Mouse (Mus musculus): Measurements from ENCODE around the gene Irak2.
A peak's percentile ranks its signal among the peaks of the same experiment; 100 is the strongest.
"Not testable (repeated sequence)": the region's sequence is repeated elsewhere in the genome, so short reads cannot be mapped to it uniquely, and the experiment has no call there.

The Irak2 gene

GRCm38 (mm10) chr6:113667611-113668122 is 29.4 kb downstream of the Irak2 start:
- DNase-seq (ENCODE audit: low read depth, low spot score): no peak

GRCm38 (mm10) chr6:113668287-113669154 is 30.3 kb downstream of the Irak2 start:
- no peak for DNase-seq (ENCODE audit: low read depth, low spot score)

DNA sequence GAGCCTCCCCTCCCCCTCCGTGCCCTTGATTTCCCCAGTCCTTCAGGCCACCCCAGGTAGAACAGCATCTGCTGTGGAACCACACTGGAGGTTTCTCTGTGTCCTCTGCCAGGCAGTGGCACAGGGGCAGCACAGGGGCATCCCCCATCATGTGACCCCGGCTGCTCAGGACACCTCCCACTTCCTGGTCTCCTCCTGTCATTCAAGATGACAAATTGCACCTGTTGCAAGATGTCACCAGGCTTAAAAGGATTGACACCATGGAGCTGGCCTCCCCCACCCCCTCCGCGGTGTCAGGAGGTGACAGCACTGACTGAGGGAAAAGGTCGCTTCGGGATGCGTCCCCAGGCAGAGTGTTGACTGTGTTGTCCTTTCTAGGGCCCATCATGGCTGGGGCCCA is 31.6 kb downstream of the Irak2 start:
- DNase-seq (ENCODE audit: low read depth, low spot score): no peak

- DNase-seq (ENCODE audit: low read depth, low spot score): not testable (repeated sequence)
These were observed 33.8 kb downstream of the Irak2 start for GRCm38 (mm10) chr6:113672029-113672428.

DNA sequence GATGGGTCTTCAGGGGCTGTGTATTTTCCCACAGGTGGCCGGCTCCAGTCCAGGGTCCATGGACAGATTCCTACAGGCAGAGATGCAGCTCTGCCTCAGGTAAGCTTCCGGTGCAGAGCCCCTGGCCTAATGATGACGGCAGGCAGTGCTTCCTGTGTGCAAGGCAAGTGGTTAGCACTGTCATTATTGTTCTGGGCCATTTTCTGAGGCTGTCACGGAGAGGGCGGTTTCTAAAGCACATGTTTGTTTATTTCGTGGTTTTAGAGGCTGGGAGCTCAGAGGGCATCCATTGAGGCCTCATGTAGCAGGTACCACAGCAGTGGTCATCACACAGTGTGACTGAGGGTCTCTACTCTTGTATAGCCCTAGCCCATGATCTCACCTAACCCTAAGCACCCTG is 34.7 kb downstream of the Irak2 start:
- DNase-seq (ENCODE audit: low read depth, low spot score): no peak

GRCm38 (mm10) chr6:113675234-113675633 is 37.0 kb downstream of the Irak2 start:
- no peak for DNase-seq (ENCODE audit: low read depth, low spot score)

- no peak for DNase-seq (ENCODE audit: low read depth, low spot score)
These were observed 37.7 kb downstream of the Irak2 start for GRCm38 (mm10) chr6:113675991-113676390.

- DNase-seq (ENCODE audit: low read depth, low spot score): no peak
These were observed 38.9 kb downstream of the Irak2 start for GRCm38 (mm10) chr6:113677070-113677734.

- DNase-seq (ENCODE audit: low read depth, low spot score): no peak
These were observed 40.2 kb downstream of the Irak2 start for GRCm38 (mm10) chr6:113678246-113679012.

DNA sequence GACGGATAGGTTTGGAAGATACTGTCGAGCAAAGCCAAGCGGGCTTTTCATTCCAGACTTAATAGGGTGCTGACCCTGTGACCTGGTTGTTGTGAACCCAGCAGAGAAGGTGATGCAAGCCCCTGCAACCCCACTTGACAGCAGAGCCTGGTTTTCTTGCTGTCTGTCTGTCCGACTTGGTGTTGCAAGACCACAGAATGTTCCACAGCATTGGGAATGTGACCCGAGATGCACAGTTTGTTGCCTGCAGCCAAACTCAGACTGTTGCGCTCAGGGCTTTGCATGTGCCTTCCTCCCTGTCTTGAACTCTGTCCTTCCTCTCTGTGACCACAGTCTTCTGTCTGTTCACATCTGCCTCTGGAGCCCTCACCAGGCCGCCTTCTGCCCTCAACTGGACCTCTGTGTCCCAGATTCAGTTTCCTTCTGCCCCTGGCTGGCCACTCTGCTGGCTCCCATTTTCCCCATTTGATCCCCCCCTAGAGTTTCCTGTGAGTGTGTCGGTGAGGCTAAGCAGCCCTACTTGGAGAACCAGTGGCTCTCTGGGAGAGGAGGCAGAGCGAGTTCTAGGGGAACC is 41.8 kb downstream of the Irak2 start:
- no peak for DNase-seq (ENCODE audit: low read depth, low spot score)

GRCm38 (mm10) chr6:113681271-113681670 is 43.0 kb downstream of the Irak2 start:
- peak; percentile 61 for DNase-seq (ENCODE audit: low read depth, low spot score)

DNA sequence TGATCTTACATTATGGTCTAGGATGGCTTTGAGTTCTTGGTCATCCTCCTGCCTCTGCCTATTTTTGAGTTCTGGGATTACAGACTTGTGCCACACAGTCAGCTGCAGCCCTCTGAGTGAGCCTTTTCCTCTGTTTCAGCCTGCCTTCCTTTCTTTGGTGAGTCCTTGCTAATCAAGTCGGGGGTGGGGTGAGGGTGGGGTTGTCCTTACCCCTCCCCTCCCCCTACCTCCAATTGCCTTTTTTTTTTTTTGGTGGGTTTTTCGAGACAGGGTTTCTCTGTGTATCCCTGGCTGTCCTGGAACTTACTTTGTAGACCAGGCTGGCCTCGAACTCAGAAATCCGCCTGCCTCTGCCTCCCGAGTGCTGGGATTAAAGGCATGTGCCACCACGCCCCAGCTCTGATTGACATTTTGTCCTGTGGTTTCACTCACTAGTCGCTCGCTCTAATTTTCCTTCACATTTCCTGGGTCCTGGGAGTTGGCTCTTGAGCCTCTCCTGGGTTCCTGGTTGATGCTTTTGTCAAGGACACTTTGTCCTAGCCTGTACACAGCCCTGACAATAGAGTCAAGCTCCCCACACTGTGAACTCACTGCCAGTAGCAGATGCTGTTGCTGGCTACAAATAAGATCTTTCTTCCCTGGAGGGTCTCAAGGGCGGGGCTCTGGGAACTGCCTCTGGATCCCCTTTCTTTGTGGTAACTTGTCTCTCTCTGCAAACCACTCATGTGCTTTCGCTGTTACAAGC is 45.0 kb downstream of the Irak2 start:
- DNase-seq (ENCODE audit: low read depth, low spot score): no peak

DNA sequence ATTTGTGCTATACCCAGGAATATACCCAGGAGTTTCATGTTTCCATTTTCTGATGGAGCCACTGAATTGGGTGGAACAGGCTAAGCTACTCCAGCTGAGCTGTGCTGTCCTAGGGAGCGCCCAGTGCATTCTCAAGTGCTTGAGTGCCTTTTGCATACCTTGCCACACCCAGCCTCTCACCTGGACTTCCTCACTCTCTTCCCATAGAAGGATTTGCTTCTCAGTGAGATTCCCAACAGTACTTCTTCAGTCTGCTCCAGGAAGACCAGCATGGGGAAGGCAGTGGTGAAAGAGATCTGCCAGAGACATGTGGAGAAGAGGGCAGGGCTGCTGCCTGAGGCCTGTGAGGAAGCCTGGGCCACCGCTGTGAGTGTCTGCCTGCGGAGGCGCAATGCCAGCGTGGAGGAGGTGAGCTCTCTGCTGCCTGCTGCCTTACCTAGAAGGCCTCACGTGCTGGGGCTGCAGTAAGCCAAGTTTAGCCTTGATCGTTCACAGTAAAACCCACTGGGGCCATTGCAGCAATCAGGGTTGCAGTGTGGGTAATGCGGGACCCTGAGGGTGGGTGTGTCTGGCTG is 48.4 kb downstream of the Irak2 start:
- DNase-seq (ENCODE audit: low read depth, low spot score): no peak

- DNase-seq (ENCODE audit: low read depth, low spot score): no peak
These were observed 51.7 kb downstream of the Irak2 start for GRCm38 (mm10) chr6:113690008-113690399.

- no peak for DNase-seq (ENCODE audit: low read depth, low spot score)
These were observed 52.3 kb downstream of the Irak2 start for GRCm38 (mm10) chr6:113690400-113691083.

DNA sequence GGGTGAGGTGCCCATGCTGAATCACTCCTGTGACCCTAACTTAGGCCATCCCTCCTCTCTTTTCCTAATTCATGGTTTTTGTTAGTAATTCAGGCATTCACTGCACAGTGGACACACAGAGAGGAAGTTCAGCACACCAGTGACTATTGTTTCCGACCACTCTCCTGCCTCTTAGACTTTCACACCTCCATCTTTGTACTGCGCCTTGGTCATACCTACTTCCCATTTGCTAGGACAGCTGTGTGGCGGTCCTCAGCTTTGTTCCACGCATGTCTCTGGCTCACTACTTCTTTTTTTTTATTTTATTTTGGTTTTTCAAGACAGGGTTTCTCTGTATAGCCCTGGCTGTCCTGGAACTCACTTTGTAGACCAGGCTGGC is 52.8 kb downstream of the Irak2 start:
- DNase-seq (ENCODE audit: low read depth, low spot score): no peak

DNA sequence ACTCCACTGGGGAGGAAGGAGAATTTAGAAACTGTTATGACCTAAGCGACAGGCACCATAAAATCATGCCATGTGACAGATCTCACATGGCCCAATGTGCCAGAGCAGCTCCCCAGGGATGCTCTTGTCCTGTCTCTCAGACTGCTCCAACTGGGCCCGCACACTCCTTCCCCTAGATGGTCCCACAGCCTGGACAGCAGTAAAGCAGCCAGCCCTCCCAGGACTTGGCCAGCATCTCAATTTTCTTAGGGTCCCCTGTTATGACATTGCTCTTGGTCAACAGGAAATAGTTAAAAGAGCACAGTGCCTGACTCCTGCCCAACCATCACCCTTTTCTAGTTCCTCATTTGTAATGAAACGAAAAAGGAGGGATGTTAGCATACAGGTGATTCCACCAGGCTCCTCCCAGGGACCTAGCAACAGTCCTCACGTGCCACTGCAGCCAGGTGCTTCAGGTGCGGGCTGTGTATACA is 54.4 kb downstream of the Irak2 start:
- no peak for DNase-seq (ENCODE audit: low read depth, low spot score)

GRCm38 (mm10) chr6:113693377-113693776 is 55.1 kb downstream of the Irak2 start:
- DNase-seq (ENCODE audit: low read depth, low spot score): no peak

DNA sequence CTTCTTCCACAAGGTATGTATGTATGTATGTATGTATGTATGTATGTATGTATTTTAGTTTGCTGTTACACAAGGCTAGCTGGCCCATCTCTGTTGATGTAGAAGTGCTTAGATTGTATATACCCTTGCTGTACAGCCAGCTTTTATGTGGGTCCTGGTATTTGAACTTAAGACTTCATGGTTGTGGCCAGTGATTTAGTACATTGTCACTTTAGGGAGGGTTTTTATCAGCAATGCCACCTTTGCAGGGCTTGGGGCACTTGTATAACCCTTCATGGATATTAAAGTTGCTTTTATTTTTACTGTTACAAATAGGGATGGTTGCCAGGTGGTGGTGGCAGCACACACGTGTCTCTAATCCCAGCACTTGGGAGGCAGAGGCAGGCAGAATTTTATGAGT is 56.9 kb downstream of the Irak2 start:
- DNase-seq (ENCODE audit: low read depth, low spot score): no peak

DNA sequence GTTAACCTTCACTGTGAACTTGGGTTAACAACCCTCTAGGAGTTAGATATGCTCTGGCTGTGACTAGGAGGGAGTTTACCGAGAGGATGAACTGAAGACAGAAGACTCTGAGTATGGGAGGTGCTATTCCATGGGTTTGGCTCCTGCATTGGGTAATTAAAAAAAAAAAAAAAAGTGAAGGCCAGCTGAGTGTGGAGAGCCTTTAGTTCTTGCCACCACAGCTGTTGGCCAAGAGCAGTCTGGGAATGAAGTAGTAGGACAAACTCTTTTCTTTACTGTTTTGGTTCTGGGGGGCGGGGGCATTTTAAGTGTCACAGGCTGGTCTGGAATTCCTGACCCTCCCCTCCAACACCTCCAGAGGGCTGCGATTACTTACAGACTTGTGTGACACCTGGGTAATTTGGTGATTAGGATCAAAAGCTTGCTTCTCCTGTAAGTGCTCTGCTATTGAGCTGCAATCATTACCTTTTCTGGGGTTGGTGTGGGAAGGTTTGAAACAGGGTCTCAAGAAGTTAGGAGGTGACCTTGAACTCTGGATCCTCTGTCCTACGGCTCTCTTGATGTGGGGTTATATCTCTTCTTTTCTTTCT is 57.6 kb downstream of the Irak2 start:
- no peak for DNase-seq (ENCODE audit: low read depth, low spot score)
